Comparison of ENCODE assay signal across 9 mouse cellular contexts in genomic region chr1:185284740-185285139, GRCm38 (mm10). TPM values are rescaled to one million over a fixed set of nuclear protein-coding genes. Genes with fewer than 3 reads are reported as not detected.
A peak's percentile ranks its signal among the peaks of the same experiment; 100 is the strongest.
DNase-seq lines count a peak whose midpoint lies in the region; ATAC-seq and TF ChIP-seq lines count a peak whose summit lies in the region.
"Had no signal": no experiment of that assay in that cellular context is flagged by ENCODE, and none has a peak within 500 bp of the region (broad histone marks: within the 10 kb centered on the region; RNA-seq: fewer than 3 reads in every experiment).

No protein-coding gene starts in this region.

- H3K9me3 ChIP-seq in heart, embryonic 16.5 days (replicated peaks; ENCODE audit: control insufficient read depth, low read length), result no peaks in the 10 kb centered on the region
- H3K9me3 ChIP-seq: limb, embryonic 15.5 days had no signal

- peaks cover 41% of the 10 kb centered on the region for H3K36me3 ChIP-seq in heart, embryonic 16.5 days (ENCODE audit: control insufficient read depth, insufficient read depth)

- H3K27ac ChIP-seq in heart, embryonic 16.5 days (ENCODE audit: low read length), result peak overlapping the region; percentile 77
- H3K27ac ChIP-seq: limb, embryonic 15.5 days had no signal

- peak; percentile 35 for ATAC-seq in Patski
- peak; percentile 92 for ATAC-seq in heart, embryonic 16.5 days (replicated peaks; ENCODE audit: extremely low read depth, insufficient read depth, low FRiP score)

- H3K4me3 ChIP-seq in heart, embryonic 16.5 days (ENCODE audit: low read length), result no peak overlapping the region
- H3K4me3 ChIP-seq: limb, embryonic 15.5 days had no signal

- in situ Hi-C loops in Patski (cut with MboI; ENCODE audit: low pct_unique_long_range_greater_than_20kb), result no loop called here

- TF ChIP-seq CTCF in Patski (IDR thresholded peaks at IDR 0.05), result no peak

- H3K4me1 ChIP-seq in heart, embryonic 16.5 days (ENCODE audit: control insufficient read depth, insufficient read depth, low read length), result peaks cover 17% of the 10 kb centered on the region

- no peak overlapping the region for H3K4me2 ChIP-seq in heart, embryonic 16.5 days (ENCODE audit: low read depth, low read length)
- H3K4me2 ChIP-seq: limb, embryonic 15.5 days had no signal

- no peaks in the 10 kb centered on the region for H3K27me3 ChIP-seq in Patski
- no peaks in the 10 kb centered on the region for H3K27me3 ChIP-seq in heart, embryonic 16.5 days (ENCODE audit: control insufficient read depth, insufficient read depth, low read length)
- H3K27me3 ChIP-seq: limb, embryonic 15.5 days had no signal

- CTCF ChIA-PET in Patski (lab: Charles Lee), result no interaction called here

- H3K9ac ChIP-seq in heart, embryonic 16.5 days (ENCODE audit: low read length), result no peak overlapping the region
- H3K9ac ChIP-seq: limb, embryonic 15.5 days had no signal

- WGBS in heart, embryonic 16.5 days, result 25% methylated on average over 4 of the region's 4 CpGs

- POLR2A ChIA-PET in Patski (lab: Charles Lee), result no interaction called here

- DNase-seq in kidney, adult 18-20 months, result peak; percentile 56
- no peak for DNase-seq in kidney, adult 11 months
- DNase-seq in Patski (ENCODE audit: low read depth, low spot score), result no peak
- peak; percentile 83 for DNase-seq in cerebellum, adult 9-10 months
- peak; percentile 61 for DNase-seq in lung, postnatal 36 days
- DNase-seq in testis, postnatal 14 days (ENCODE audit: low spot score), result no peak
- DNase-seq in frontal cortex, postnatal 10 days (ENCODE audit: low spot score in 2 of 2), result no peak

RNA-seq across cellular contexts. Expression of gene Iars2, which starts 44.5 kb away (rescaled TPM):
- polyA plus RNA-seq in Patski (2021), result 64.7 TPM
- polyA plus RNA-seq in heart, embryonic 16.5 days (2015; fragmentation: Nextera tagmentation; extraction: Ambion mirVana), result 40.5 and 42.6 TPM in 2 replicates

RNA-seq across cellular contexts. Expression of gene Bpnt1, which starts 47.2 kb away (rescaled TPM):
- 72.8 TPM for polyA plus RNA-seq in Patski (2021)
- polyA plus RNA-seq in heart, embryonic 16.5 days (2015; fragmentation: Nextera tagmentation; extraction: Ambion mirVana), result 26.9 and 33.6 TPM in 2 replicates

Comparison
In these comparisons a context has a peak if more than half of its experiments do, and no peak if none do; other contexts are left out.
1. DNase-seq: peak in kidney, adult 18-20 months (single experiment), cerebellum, adult 9-10 months (single experiment) and lung, postnatal 36 days (single experiment); none in kidney, adult 11 months (single experiment), Patski (single experiment), testis, postnatal 14 days (single experiment) and frontal cortex, postnatal 10 days (0 of 2).